Mouse (Mus musculus): ENCODE measurements around the gene Sox12. TPM values are rescaled to one million over a fixed set of nuclear protein-coding genes. Genes with fewer than 3 reads are reported as not detected.

The Sox12 gene
- polyA plus RNA-seq, 3 experiments from 2014 or later, result 0.39 to 0.49 TPM; not detected in 1

DNA sequence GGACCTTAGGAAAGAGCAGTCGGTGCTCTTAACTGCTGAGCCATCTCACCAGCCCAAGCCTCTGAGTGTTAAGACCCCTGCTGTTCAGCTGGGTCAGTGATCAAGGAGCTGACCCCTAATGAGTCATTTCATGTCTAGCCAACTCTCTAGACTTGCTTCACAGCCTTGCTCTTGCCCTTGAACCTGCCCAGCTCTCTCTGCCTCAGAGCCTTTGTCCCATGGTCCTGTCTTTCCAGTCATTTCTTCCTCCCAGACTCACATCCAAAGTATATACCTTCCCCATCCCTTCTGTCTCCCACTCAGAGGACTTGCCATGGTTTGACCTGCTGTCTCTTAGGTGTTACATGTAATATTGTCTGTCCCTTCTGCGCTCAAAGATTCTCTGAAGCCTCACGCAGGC is 40.6 kb downstream of the Sox12 start:
- no peak for ATAC-seq

DNA sequence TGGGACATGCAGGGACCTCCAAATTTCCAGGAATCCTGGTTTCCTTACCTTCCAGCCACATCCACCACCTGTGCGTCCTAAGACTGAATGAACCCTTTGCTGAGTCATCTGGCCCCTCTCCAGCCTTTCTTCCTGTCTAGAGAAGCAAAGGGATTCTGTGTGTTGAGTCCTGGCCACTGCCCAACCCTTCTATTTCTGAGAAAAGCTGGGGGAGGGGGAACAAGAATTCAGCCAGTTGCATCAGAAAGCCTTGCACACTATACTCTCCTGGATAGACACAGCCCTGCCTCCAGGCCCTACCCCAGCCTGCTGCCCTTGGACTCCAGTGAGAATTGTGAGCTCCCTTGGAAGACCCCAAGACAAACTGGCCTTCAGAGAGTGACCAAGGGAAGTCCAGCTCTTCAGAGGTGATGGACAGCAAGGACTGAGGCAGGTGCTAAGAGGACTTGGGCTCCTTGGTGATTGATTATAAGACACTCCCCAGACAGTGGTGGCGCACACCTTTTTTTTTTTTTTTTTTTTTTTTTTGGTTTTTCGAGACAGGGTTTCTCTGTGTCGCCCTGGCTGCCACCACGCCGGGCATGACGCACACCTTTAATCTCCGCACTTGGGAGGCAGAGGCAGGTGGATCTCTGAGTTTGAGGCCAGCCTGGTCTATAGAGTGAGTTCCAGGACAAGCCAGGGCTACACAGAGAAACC is 47.9 kb downstream of the Sox12 start:
- ATAC-seq, result no peak

DNA sequence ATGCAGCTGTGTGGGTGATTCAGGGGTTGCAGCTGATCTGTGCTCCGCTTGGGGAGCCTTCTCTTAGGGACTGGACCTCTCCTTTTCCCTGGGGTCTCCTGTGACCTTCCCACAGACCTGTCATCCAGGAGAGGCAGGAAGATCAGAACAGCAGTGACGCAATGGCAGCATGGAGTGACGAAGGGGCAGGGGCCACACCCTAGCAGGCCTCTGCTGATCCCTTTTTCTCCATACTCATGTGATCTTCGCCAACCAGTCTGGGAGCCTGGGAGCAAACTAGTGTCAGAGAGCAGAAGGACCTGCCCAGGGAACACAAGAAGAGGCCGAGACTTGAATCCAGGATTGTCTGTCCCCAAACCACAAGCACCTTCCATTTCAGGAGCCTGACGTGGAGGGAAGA is 48.7 kb downstream of the Sox12 start:
- ATAC-seq, result no peak

DNA sequence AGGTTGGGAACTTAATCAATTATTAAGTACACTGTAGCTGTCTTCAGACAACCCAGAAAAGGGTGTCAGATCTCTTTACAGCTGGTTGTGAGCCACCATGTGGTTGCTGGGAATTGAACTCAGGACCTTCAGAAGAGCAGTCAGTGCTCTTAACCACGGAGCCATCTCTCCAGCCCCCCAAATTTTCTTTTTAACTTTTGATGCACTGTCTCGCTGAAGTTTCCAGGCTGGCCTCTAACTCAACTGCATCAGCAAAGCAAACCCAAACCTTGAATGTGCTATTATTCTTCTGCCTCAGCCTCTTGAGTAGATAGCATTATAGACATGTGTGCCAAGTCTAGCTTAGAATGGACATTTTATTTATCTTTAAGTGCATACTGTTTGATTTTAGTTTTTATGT is 50.1 kb downstream of the Sox12 start:
- no peak for ATAC-seq

DNA sequence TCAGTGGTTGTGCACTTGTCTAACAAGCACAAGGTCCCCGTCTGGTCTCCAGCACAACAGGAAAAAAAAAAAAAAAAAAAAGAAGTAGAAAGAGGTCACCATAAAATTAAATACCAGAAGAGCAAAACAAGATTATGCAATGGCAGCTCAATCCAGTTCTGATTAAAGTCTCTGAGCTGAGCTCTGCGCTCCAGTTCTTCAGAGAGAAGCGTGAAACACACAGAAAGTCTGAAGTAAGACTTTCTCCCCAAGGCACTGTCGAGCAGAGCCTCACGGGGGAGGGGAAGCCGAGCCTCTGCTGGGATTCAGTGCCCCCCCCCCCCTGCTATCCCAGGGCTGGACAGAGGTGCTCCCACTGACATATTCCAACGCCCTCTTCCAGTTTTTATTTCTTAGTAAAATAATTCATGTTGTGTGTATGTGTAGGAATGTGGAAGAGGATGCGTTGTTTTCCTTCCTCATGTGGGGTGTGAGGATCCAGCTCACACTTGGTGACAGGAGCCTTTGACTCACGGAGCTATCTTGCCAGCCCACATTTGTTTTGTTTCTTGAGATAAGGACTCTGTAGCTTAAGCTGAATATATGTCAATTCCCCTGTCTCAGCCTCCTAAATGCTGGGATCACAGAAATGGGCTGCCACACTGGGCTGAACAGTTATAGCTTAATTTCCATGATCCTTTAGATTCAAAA is 50.9 kb downstream of the Sox12 start:
- no peak for ATAC-seq

DNA sequence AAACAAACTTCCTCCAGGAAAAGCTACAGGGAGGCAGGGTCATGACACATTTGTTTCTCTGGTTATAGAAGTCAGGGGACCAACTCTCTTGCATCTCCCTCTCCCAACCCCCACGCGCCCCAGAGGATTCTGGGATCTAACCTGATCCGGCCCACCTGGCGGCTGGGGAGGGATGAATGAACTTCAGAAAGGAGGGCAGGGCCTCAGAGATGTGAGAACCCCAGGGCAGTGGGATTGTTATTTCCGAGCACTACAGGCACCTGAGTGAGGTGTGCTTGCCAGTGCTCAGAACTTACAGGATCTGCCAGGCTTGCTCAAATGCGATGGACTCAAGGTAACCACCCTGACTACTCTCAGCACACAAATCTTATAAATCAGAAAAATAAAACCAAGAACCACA is 52.5 kb downstream of the Sox12 start:
- no peak for ATAC-seq

DNA sequence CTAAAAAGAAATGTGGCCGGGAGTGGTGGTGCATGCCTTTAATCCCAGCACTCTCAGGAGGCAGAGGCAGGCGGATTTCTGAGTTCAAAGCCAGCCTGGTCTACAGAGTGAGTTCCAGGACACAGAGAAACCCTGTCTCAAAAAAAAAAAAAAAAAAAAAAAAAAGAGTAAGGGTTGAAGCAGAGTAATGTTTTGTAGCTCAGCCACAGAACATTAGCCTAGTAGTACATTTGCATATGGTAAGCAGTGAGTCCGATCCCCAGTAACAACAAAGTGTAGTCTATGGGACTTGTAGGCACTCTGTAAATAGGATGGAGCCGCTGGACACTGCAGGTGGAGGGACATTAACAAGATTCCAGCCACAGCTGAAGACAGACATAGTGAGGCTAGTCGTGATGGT is 53.0 kb downstream of the Sox12 start:
- no peak for ATAC-seq

DNA sequence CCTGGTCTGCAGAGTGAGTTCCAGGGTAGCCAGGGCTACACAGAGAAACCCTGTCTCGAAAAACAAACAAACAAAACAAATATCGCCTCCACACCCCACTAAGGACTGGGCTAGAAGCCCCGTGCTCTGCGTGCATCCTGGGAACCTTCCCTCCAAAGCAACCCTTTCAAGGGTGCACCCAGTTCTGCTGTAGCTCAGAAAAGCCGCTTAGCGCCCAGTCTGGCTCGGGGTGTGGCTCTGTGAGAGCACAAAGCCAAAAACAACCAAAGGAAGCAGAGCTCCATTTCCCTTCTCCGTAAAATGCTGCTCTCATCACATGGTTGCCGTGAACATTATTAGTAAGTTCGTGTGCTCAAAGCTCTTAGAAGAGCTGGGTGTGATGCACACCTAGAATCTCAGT is 53.5 kb downstream of the Sox12 start:
- ATAC-seq, result peak; percentile 38

Other genes with a start within 250 kb of the Sox12 start
- 10 to 100 TPM; 57.1 to 89.9 (median 83.2) TPM for gene Csnk2a1, start 171.2 kb downstream of the Sox12 start, polyA plus RNA-seq (2017; shearing (Covaris generic))
- gene Tbc1d20, start 104.2 kb downstream of the Sox12 start, polyA plus RNA-seq (2017; shearing (Covaris generic)), result 10 to 100 TPM; 16.1 to 19.1 (median 16.8) TPM
- gene Rbck1, start 65.4 kb downstream of the Sox12 start, polyA plus RNA-seq (2017; shearing (Covaris generic)), result 10 to 100 TPM; 54.0 to 68.9 (median 63.6) TPM
- 1 to 10 TPM; 1.7 to 3.5 (median 2.1) TPM for gene Trib3, start 54.0 kb downstream of the Sox12 start, polyA plus RNA-seq (2017; shearing (Covaris generic))
- gene Nrsn2, start 21.4 kb downstream of the Sox12 start, polyA plus RNA-seq (2017; shearing (Covaris generic)), result not detected
- under 1 TPM; 0.34 to 0.95 (median 0.93) TPM for gene Zcchc3, start 17.0 kb upstream of the Sox12 start, polyA plus RNA-seq (2017; shearing (Covaris generic))
- gene 6820408C15Rik, start 17.5 kb upstream of the Sox12 start, polyA plus RNA-seq (2017; shearing (Covaris generic)), result not detected
- gene Defb23, start 66.6 kb upstream of the Sox12 start, polyA plus RNA-seq (2017; shearing (Covaris generic)), result not detected
- gene Defb20, start 79.0 kb upstream of the Sox12 start, polyA plus RNA-seq (2017; shearing (Covaris generic)), result not detected
- not detected for gene Defb22, start 92.1 kb upstream of the Sox12 start, polyA plus RNA-seq (2017; shearing (Covaris generic))
- not detected for gene Defb26, start 113.6 kb upstream of the Sox12 start, polyA plus RNA-seq (2017; shearing (Covaris generic))
- gene Defb28, start 120.2 kb upstream of the Sox12 start, polyA plus RNA-seq (2017; shearing (Covaris generic)), result not detected
- not detected for gene Defb29, start 142.0 kb upstream of the Sox12 start, polyA plus RNA-seq (2017; shearing (Covaris generic))
- not detected for gene Gm17416, start 171.3 kb upstream of the Sox12 start, polyA plus RNA-seq (2017; shearing (Covaris generic))
- gene Defb21, start 174.7 kb upstream of the Sox12 start, polyA plus RNA-seq (2017; shearing (Covaris generic)), result not detected
- gene Defb19, start 182.2 kb upstream of the Sox12 start, polyA plus RNA-seq (2017; shearing (Covaris generic)), result not detected
- not detected for gene Defb45, start 201.3 kb upstream of the Sox12 start, polyA plus RNA-seq (2017; shearing (Covaris generic))
- not detected for gene Defb36, start 206.3 kb upstream of the Sox12 start, polyA plus RNA-seq (2017; shearing (Covaris generic))
- gene Defb25, start 225.0 kb upstream of the Sox12 start, polyA plus RNA-seq (2017; shearing (Covaris generic)), result 1 to 10 TPM in 1 of 3 experiments, not detected in 2; 1.4 TPM
- gene Rem1, start 228.9 kb upstream of the Sox12 start, polyA plus RNA-seq (2017; shearing (Covaris generic)), result not detected

Data from inflammation-experienced regulatory T-cells, adult 6 months (primary cell).